ENCODE assay signal across 20 mouse cellular contexts in genomic region chr9:69114429-69114984, GRCm38 (mm10).
"Had no signal": no experiment of that assay in that cellular context is flagged by ENCODE, and none has a peak within 500 bp of the region (broad histone marks: within the 10 kb centered on the region; RNA-seq: fewer than 3 reads in every experiment).

No protein-coding gene starts in this region.

- H3K4me1 ChIP-seq: lung, embryonic 15.5 days; neural tube, embryonic 13.5 days had no signal

- ATAC-seq: liver, postnatal 0 days; lung, postnatal 0 days; midbrain, embryonic 13.5 days; midbrain, embryonic 15.5 days had no signal

- H3K27me3 ChIP-seq: liver, embryonic 15.5 days; lung, embryonic 15.5 days; megakaryocyte, embryonic 14.5 days; midbrain, embryonic 15.5 days; neural tube, embryonic 15.5 days had no signal

- H3K27ac ChIP-seq: liver, embryonic 15.5 days; lung, embryonic 15.5 days; macrophage; midbrain, embryonic 13.5 days; midbrain, embryonic 15.5 days; neural tube, embryonic 13.5 days; neural tube, embryonic 15.5 days had no signal

- DNase-seq: liver, postnatal 0 days; lung, adult 2 months; lung, postnatal 14 days; lung, postnatal 36 days; right cerebral cortex, adult 18-20 months; right cerebral cortex, postnatal 25 days; right cerebral cortex, postnatal 4 days; spleen, adult 18-20 months; thymus, adult 2 months; thymus, postnatal 36 days had no signal

- H3K4me3 ChIP-seq: liver, embryonic 15.5 days; lung, embryonic 15.5 days; megakaryocyte, embryonic 14.5 days; midbrain, embryonic 13.5 days; midbrain, embryonic 15.5 days; neural tube, embryonic 13.5 days; neural tube, embryonic 15.5 days had no signal

- H3K9ac ChIP-seq: liver, embryonic 15.5 days; liver, postnatal 0 days; lung, embryonic 15.5 days; midbrain, embryonic 13.5 days; midbrain, embryonic 15.5 days; neural tube, embryonic 13.5 days; neural tube, embryonic 15.5 days had no signal

- H3K9me3 ChIP-seq: liver, embryonic 15.5 days; lung, embryonic 15.5 days; megakaryocyte, embryonic 14.5 days; midbrain, embryonic 13.5 days; midbrain, embryonic 15.5 days; neural tube, embryonic 13.5 days; neural tube, embryonic 15.5 days had no signal

- H3K4me2 ChIP-seq: liver, embryonic 15.5 days; lung, embryonic 15.5 days; midbrain, embryonic 11.5 days; midbrain, embryonic 13.5 days; midbrain, embryonic 15.5 days; neural tube, embryonic 13.5 days; neural tube, embryonic 15.5 days had no signal

- H3K36me3 ChIP-seq: liver, embryonic 15.5 days; lung, embryonic 15.5 days; midbrain, embryonic 13.5 days; midbrain, embryonic 15.5 days; neural tube, embryonic 13.5 days; neural tube, embryonic 15.5 days had no signal
